Mouse (Mus musculus): ENCODE data around the gene Fam219b. TPM values are rescaled to one million over a fixed set of nuclear protein-coding genes. Genes with fewer than 3 reads are reported as not detected.

Fam219b gene
- polyA plus RNA-seq, 2 experiments = 3.1 to 4.8 TPM

GRCm38 (mm10) chr9:57536362-57536761, 966 bp upstream of the Fam219b start:
- Histone ChIP-seq H3K9me3 (ENCODE audit: control insufficient read depth, low read length) (no peaks in the 10 kb centered on the region), H3K27me3 (ENCODE audit: control insufficient read depth, insufficient read depth, low read length) (no peaks in the 10 kb centered on the region), H3K4me1 (replicated peaks; ENCODE audit: control insufficient read depth in 2 of 2, insufficient read depth in 2 of 2, low read length in 1 of 2) (peaks cover 6 to 8% of the 10 kb centered on the region in 2 experiments; a peak in 3 of 4 replicates), H3K4me3 (ENCODE audit: insufficient read depth in 1 of 2, low read depth in 2 of 2, low read length in 2 of 2) (no peak overlapping the region), H3K4me2 (ENCODE audit: low read depth) (peak overlapping the region; percentile 97), H3K27ac (no peak overlapping the region), H3K9ac (replicated peaks) (no peak overlapping the region), H3K36me3 (replicated peaks; ENCODE audit: control insufficient read depth, insufficient read depth, low read depth) (peaks cover 22% of the 10 kb centered on the region)
- WGBS (ENCODE audit: insufficient replicate concordance) = 82% methylated on average over 5 of the region's 5 CpGs
- no peak for ATAC-seq (ENCODE audit: insufficient read depth)
- no peak for TF ChIP-seq CTCF (IDR thresholded peaks at IDR 0.05; ENCODE audit: low read depth)
- TF ChIP-seq EP300 (IDR thresholded peaks at IDR 0.05; ENCODE audit: low read depth) = no peak
- no peak for DNase-seq (ENCODE audit: low read depth in 3 of 3, low spot score in 3 of 3)

DNA sequence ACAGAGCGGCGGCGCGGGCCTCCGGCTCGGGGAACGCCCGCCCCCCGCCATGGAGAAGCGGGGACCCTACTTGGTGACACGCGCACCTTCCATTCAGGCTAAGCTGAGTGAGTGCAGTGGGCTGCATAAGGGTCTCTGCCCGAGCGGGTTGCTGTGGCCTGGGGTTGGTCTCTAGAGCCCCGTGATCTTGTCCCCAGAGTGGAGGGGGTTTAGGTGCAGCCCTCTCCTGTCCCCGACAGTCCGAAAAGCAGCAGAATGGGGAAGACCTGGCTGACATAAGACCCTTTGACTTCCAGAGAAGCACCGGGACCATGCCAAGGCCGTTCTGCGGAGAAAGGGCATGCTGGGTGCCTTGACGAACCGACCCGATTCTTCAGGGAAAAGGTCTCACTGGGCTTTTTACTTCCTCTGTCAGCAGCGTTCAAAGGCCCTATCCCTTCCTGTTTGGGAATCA, 427 bp downstream of the Fam219b start:
- Histone ChIP-seq H3K4me2 (ENCODE audit: low read depth) (peak overlapping the region; percentile 97), H3K9me3 (ENCODE audit: control insufficient read depth, low read length) (no peaks in the 10 kb centered on the region), H3K27ac (peak overlapping the region; percentile 69), H3K9ac (replicated peaks) (peak overlapping the region; percentile 89), H3K27me3 (ENCODE audit: control insufficient read depth, insufficient read depth, low read length) (no peaks in the 10 kb centered on the region), H3K4me1 (replicated peaks; ENCODE audit: control insufficient read depth in 2 of 2, insufficient read depth in 2 of 2, low read length in 1 of 2) (peaks cover 6 to 8% of the 10 kb centered on the region in 2 experiments; a peak in 3 of 4 replicates), H3K36me3 (replicated peaks; ENCODE audit: control insufficient read depth, insufficient read depth, low read depth) (peaks cover 14% of the 10 kb centered on the region), H3K4me3 (ENCODE audit: insufficient read depth in 1 of 2, low read depth in 2 of 2, low read length in 2 of 2) (peak overlapping the region; percentile 93 to 97)
- under 1% methylated on average over 23 of the region's 24 CpGs for WGBS (ENCODE audit: insufficient replicate concordance)
- no peak for TF ChIP-seq CTCF (IDR thresholded peaks at IDR 0.05; ENCODE audit: low read depth)
- DNase-seq (ENCODE audit: low read depth in 3 of 3, low spot score in 3 of 3) = no peak
- ATAC-seq (ENCODE audit: insufficient read depth) = peak; percentile 58

DNA sequence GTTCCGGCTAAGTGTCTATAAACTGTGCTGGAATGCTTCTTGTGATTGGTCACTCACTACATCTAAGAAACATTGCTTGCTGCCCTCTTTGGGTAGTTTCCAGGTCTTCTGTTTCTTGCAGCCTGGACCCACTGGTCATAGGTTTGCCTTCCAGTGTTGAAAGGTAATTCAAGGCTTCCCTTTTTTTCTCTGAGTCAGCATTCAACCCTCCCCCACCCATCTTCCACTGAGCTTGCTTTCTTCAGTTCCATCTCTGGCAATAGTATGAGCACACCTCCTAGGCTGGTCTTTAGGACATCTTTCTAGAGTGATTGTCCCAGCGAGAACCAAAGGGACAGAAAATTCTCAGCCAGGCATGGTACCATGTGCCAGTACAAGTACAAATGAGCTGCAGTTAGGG, 2.2 kb downstream of the Fam219b start:
- 77% methylated on average over 2 of the region's 2 CpGs for WGBS (ENCODE audit: insufficient replicate concordance)
- H3K4me2 ChIP-seq (ENCODE audit: low read depth) = no peak overlapping the region
- no peaks in the 10 kb centered on the region for H3K27me3 ChIP-seq (ENCODE audit: control insufficient read depth, insufficient read depth, low read length)
- peaks cover 6 to 8% of the 10 kb centered on the region in 2 experiments; a peak in 3 of 4 replicates for H3K4me1 ChIP-seq (replicated peaks; ENCODE audit: control insufficient read depth in 2 of 2, insufficient read depth in 2 of 2, low read length in 1 of 2)
- no peak for DNase-seq (ENCODE audit: low read depth in 3 of 3, low spot score in 3 of 3)
- no peaks in the 10 kb centered on the region for H3K9me3 ChIP-seq (ENCODE audit: control insufficient read depth, low read length)
- no peak for TF ChIP-seq CTCF (IDR thresholded peaks at IDR 0.05; ENCODE audit: low read depth)
- TF ChIP-seq EP300 (IDR thresholded peaks at IDR 0.05; ENCODE audit: low read depth) = no peak
- H3K9ac ChIP-seq (replicated peaks) = no peak overlapping the region
- H3K36me3 ChIP-seq (replicated peaks; ENCODE audit: control insufficient read depth, insufficient read depth, low read depth) = peaks cover 14% of the 10 kb centered on the region
- no peak overlapping the region for H3K27ac ChIP-seq
- H3K4me3 ChIP-seq (ENCODE audit: insufficient read depth in 1 of 2, low read depth in 2 of 2, low read length in 2 of 2) = no peak overlapping the region
- ATAC-seq (ENCODE audit: insufficient read depth) = no peak

DNA sequence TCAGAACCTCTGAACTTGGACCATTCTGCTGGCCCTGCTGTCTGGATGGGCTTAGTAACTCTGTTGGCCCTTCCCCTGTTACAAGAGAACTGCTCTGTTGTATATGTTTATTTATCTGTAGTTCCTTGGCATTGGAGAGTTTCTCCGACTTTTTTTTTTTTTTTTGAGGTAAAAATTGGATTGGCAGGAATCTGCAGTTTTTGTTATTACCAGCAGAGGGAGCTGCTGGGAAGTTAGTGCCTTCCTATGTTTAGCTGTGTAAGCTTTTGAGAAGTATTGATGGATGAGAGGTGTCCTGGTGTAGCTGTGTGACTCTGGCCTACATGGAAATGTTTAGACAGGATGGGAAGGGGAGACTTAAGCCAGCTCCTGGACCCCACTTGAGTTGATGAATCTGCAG, 4.0 kb downstream of the Fam219b start:
- Histone ChIP-seq H3K36me3 (replicated peaks; ENCODE audit: control insufficient read depth, insufficient read depth, low read depth) (peaks cover 14% of the 10 kb centered on the region), H3K4me2 (ENCODE audit: low read depth) (no peak overlapping the region)
- no peak for DNase-seq (ENCODE audit: low read depth in 3 of 3, low spot score in 3 of 3)

DNA sequence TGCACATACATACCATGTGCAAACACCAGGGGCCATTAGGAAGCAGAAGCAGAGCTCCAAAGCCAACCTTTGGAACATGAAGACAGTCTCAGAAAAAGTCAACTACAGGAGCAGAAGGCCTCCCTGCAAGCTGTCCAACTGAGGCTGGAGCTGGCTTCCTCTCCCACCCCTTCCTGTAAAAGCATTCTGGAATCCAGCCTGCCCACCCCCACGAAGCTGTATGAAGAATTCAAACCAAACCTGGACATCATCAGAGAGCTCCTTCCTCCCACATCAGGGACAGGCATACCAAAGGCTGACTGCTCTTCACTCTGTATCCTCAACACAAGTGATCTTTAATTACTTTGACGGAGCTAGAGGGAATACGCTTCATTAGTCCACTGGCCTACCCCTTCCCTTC, 6.6 kb downstream of the Fam219b start:
- Histone ChIP-seq H3K4me3 (ENCODE audit: insufficient read depth in 1 of 2, low read depth in 2 of 2, low read length in 2 of 2) (no peak overlapping the region), H3K27ac (no peak overlapping the region), H3K36me3 (replicated peaks; ENCODE audit: control insufficient read depth, insufficient read depth, low read depth) (peaks cover 14% of the 10 kb centered on the region), H3K4me1 (replicated peaks; ENCODE audit: control insufficient read depth in 2 of 2, insufficient read depth in 2 of 2, low read length in 1 of 2) (peaks cover 4 to 10% of the 10 kb centered on the region in 2 experiments), H3K27me3 (ENCODE audit: control insufficient read depth, insufficient read depth, low read length) (no peaks in the 10 kb centered on the region), H3K9ac (replicated peaks) (no peak overlapping the region), H3K4me2 (ENCODE audit: low read depth) (no peak overlapping the region), H3K9me3 (ENCODE audit: control insufficient read depth, low read length) (no peaks in the 10 kb centered on the region)
- ATAC-seq (ENCODE audit: insufficient read depth) = no peak
- TF ChIP-seq CTCF (IDR thresholded peaks at IDR 0.05; ENCODE audit: low read depth) (no peak), EP300 (IDR thresholded peaks at IDR 0.05; ENCODE audit: low read depth) (no peak)
- WGBS (ENCODE audit: insufficient replicate concordance) = 67% methylated on average over 3 of the region's 3 CpGs
- DNase-seq (ENCODE audit: low read depth in 3 of 3, low spot score in 3 of 3) = no peak

More for the DNA sequence above, 4.0 kb downstream of the Fam219b start:
- no peak overlapping the region for H3K27ac ChIP-seq
- H3K9ac ChIP-seq (replicated peaks) = no peak overlapping the region
- no peaks in the 10 kb centered on the region for H3K9me3 ChIP-seq (ENCODE audit: control insufficient read depth, low read length)
- no peaks in the 10 kb centered on the region for H3K27me3 ChIP-seq (ENCODE audit: control insufficient read depth, insufficient read depth, low read length)
- H3K4me1 ChIP-seq (replicated peaks; ENCODE audit: control insufficient read depth in 2 of 2, insufficient read depth in 2 of 2, low read length in 1 of 2) = peaks cover 6 to 8% of the 10 kb centered on the region in 2 experiments; a peak in 3 of 4 replicates
- WGBS (ENCODE audit: insufficient replicate concordance) = 11% methylated on average over 1 of the region's 1 CpGs
- no peak overlapping the region for H3K4me3 ChIP-seq (ENCODE audit: insufficient read depth in 1 of 2, low read depth in 2 of 2, low read length in 2 of 2)
- no peak for ATAC-seq (ENCODE audit: insufficient read depth)
- TF ChIP-seq EP300 (IDR thresholded peaks at IDR 0.05; ENCODE audit: low read depth) (no peak), CTCF (IDR thresholded peaks at IDR 0.05; ENCODE audit: low read depth) (peak; percentile 76)

All from liver, embryonic 14.5 days (tissue).